Mouse (Mus musculus) intestine, postnatal 0 days (tissue): ENCODE data around the gene Gldn. TPM values are rescaled to one million over a fixed set of nuclear protein-coding genes. Genes with fewer than 3 reads are reported as not detected.

Experiments
- ATAC-seq: fragments of 200-750 bp; cut with Nextera tagmentation; 2 replicates; pipeline ENCODE4 v1.8.0; 2017; ENCODE audit warnings: mild to moderate bottlenecking, moderate TSS enrichment, moderate library complexity
- H3K27ac ChIP-seq: fragments of 300-500 bp; sonication (generic); 2 replicates; pipeline ENCODE4 v1.5.1; 2014; ENCODE audit warnings: mild to moderate bottlenecking, low read depth, low read length, moderate library complexity
- H3K27me3 ChIP-seq: fragments of 300-500 bp; sonication (generic); replicated peaks from 2 replicates; pipeline ENCODE4 v1.6.1; 2014; ENCODE audit warnings: low read length, mixed read lengths; ENCODE audit not compliant: control insufficient read depth, insufficient read depth
- H3K36me3 ChIP-seq: fragments of 300-500 bp; sonication (generic); 2 replicates; pipeline ENCODE4 v1.6.1; 2014; ENCODE audit warnings: mild to moderate bottlenecking, moderate library complexity; ENCODE audit not compliant: control insufficient read depth, insufficient read depth
- H3K4me1 ChIP-seq: fragments of 300-500 bp; sonication (generic); replicated peaks from 2 replicates; pipeline ENCODE4 v1.6.1; 2014; ENCODE audit warnings: antibody characterized with exemption, low read length, mixed read lengths; ENCODE audit not compliant: control insufficient read depth, insufficient read depth
- H3K4me2 ChIP-seq: fragments of 300-500 bp; sonication (generic); replicated peaks from 2 replicates; pipeline ENCODE4 v1.6.1; 2014; ENCODE audit warnings: low read depth, mild to moderate bottlenecking, moderate library complexity
- H3K4me3 ChIP-seq: fragments of 300-500 bp; sonication (generic); 2 replicates; pipeline ENCODE4 v1.5.1; 2014; ENCODE audit warnings: low read depth, low read length
- H3K9ac ChIP-seq: fragments of 300-500 bp; sonication (generic); 2 replicates; pipeline ENCODE4 v1.6.1; 2014; ENCODE audit warnings: mild to moderate bottlenecking, low read depth, low read length
- H3K9me3 ChIP-seq: fragments of 300-500 bp; sonication (generic); 2 replicates; pipeline ENCODE4 v1.6.1; 2016; ENCODE audit warnings: mixed run types; ENCODE audit not compliant: control insufficient read depth
- CTCF ChIP-seq: sonication (generic); IDR thresholded peaks from 2 replicates; pipeline ENCODE4 v1.5.1; 2016; ENCODE audit warnings: low read depth, mild to moderate bottlenecking, control low read depth, antibody characterized with exemption, moderate library complexity
- WGBS: fragments of 180-500 bp; shearing (Covaris S2); extraction: QIAGEN DNeasy Blood & Tissue Kit; methylation state at CpG from one replicate; pipeline ENCODE4 v1.1.7; 2014; 5-methylcytosine and 5-hydroxymethylcytosine counted together
- polyA plus RNA-seq: library from polyadenylated mRNA; unstranded; fragments of >200 nt; fragmentation: Nextera tagmentation; extraction: Ambion mirVana; gene quantifications from 2 replicates; pipeline ENCODE4 v1.2.1, GENCODE M21; 2015

Gene Gldn
- polyA plus RNA-seq, 1 experiment from 2014 or later: not detected

- H3K9me3 ChIP-seq: no peaks in the 10 kb centered on the region
- no peak for ATAC-seq
- H3K9ac ChIP-seq: no peak overlapping the region
- no peaks in the 10 kb centered on the region for H3K36me3 ChIP-seq
- no peak overlapping the region for H3K4me2 ChIP-seq
- 85% methylated on average over 4 of the region's 4 CpGs for WGBS
- H3K4me3 ChIP-seq: no peak overlapping the region
- TF ChIP-seq CTCF: no peak
- H3K27me3 ChIP-seq: no peaks in the 10 kb centered on the region
- H3K27ac ChIP-seq: no peak overlapping the region
- no peaks in the 10 kb centered on the region for H3K4me1 ChIP-seq
These were observed 11.0 kb upstream of the Gldn start for GRCm38 (mm10) chr9:54275283-54275682.

- no peaks in the 10 kb centered on the region for H3K9me3 ChIP-seq
- ATAC-seq: no peak
- no peak for TF ChIP-seq CTCF
- H3K27me3 ChIP-seq: no peaks in the 10 kb centered on the region
- H3K4me3 ChIP-seq: no peak overlapping the region
- no peaks in the 10 kb centered on the region for H3K36me3 ChIP-seq
- H3K27ac ChIP-seq: no peak overlapping the region
- no peak overlapping the region for H3K9ac ChIP-seq
- WGBS: 81% methylated on average over 12 of the region's 12 CpGs
- no peak overlapping the region for H3K4me2 ChIP-seq
- H3K4me1 ChIP-seq: no peaks in the 10 kb centered on the region
These were observed 7.2 kb upstream of the Gldn start for GRCm38 (mm10) chr9:54279046-54279589.

- Histone ChIP-seq H3K4me1 (no peaks in the 10 kb centered on the region), H3K4me2 (no peak overlapping the region), H3K9me3 (no peaks in the 10 kb centered on the region), H3K27ac (no peak overlapping the region), H3K36me3 (no peaks in the 10 kb centered on the region), H3K27me3 (peaks cover 11% of the 10 kb centered on the region), H3K9ac (no peak overlapping the region), H3K4me3 (no peak overlapping the region)
- TF ChIP-seq CTCF: no peak
- no peak for ATAC-seq
- 74% methylated on average over 5 of the region's 5 CpGs for WGBS
These were observed 1.5 kb downstream of the Gldn start for GRCm38 (mm10) chr9:54287804-54288203.

- no peak overlapping the region for H3K27ac ChIP-seq
- H3K4me3 ChIP-seq: no peak overlapping the region
- no peak for TF ChIP-seq CTCF
- no peaks in the 10 kb centered on the region for H3K27me3 ChIP-seq
- 43% methylated on average over 3 of the region's 3 CpGs for WGBS
- ATAC-seq: no peak
- no peaks in the 10 kb centered on the region for H3K9me3 ChIP-seq
- no peak overlapping the region for H3K9ac ChIP-seq
- no peak overlapping the region for H3K4me2 ChIP-seq
- H3K36me3 ChIP-seq: no peaks in the 10 kb centered on the region
- no peaks in the 10 kb centered on the region for H3K4me1 ChIP-seq
These were observed 13.1 kb downstream of the Gldn start for GRCm38 (mm10) chr9:54299389-54299788.

- Histone ChIP-seq H3K4me3 (no peak overlapping the region), H3K9ac (no peak overlapping the region), H3K4me2 (no peak overlapping the region), H3K9me3 (no peaks in the 10 kb centered on the region), H3K4me1 (no peaks in the 10 kb centered on the region), H3K27me3 (no peaks in the 10 kb centered on the region), H3K27ac (no peak overlapping the region), H3K36me3 (no peaks in the 10 kb centered on the region)
- no peak for ATAC-seq
- TF ChIP-seq CTCF: no peak
These were observed 13.5 kb downstream of the Gldn start for GRCm38 (mm10) chr9:54299792-54300191.

- no peak for ATAC-seq
- Histone ChIP-seq H3K9me3 (no peaks in the 10 kb centered on the region), H3K27ac (no peak overlapping the region), H3K4me1 (no peaks in the 10 kb centered on the region), H3K27me3 (no peaks in the 10 kb centered on the region), H3K9ac (no peak overlapping the region), H3K4me2 (no peak overlapping the region), H3K36me3 (no peaks in the 10 kb centered on the region), H3K4me3 (no peak overlapping the region)
- WGBS: 84% methylated on average over 4 of the region's 4 CpGs
- TF ChIP-seq CTCF: no peak
These were observed 15.0 kb downstream of the Gldn start for GRCm38 (mm10) chr9:54301255-54301654.

- H3K4me1 ChIP-seq: no peaks in the 10 kb centered on the region
- WGBS: 91% methylated on average over 1 of the region's 1 CpGs
- no peaks in the 10 kb centered on the region for H3K9me3 ChIP-seq
- TF ChIP-seq CTCF: no peak
- H3K9ac ChIP-seq: no peak overlapping the region
- ATAC-seq: no peak
- no peaks in the 10 kb centered on the region for H3K27me3 ChIP-seq
- no peak overlapping the region for H3K4me2 ChIP-seq
- H3K36me3 ChIP-seq: no peaks in the 10 kb centered on the region
- H3K4me3 ChIP-seq: no peak overlapping the region
- H3K27ac ChIP-seq: no peak overlapping the region
These were observed 21.9 kb downstream of the Gldn start for GRCm38 (mm10) chr9:54308209-54308608.
